Mouse (Mus musculus) neural tube, embryonic 14.5 days (tissue): ENCODE measurements at regions not wholly inside any gene's neighbourhood (a gene's known extent, or its start where the extent isn't known, plus 50 kb on each side); places are given as distances from the start of the nearest gene placed in this dataset.
A peak's percentile ranks its signal among the peaks of the same experiment; 100 is the strongest.

ENCODE experiments used
- ATAC-seq: fragments of 200-750 bp; cut with Nextera tagmentation; 2 replicates; pipeline ENCODE4 v1.8.0; 2017; ENCODE audit warnings: low read depth, mild to moderate bottlenecking, moderate TSS enrichment, moderate library complexity
- H3K27ac ChIP-seq: fragments of 300-500 bp; sonication (generic); 2 replicates; pipeline ENCODE4 v1.5.1; 2014; ENCODE audit warnings: low read depth, mild to moderate bottlenecking, control low read depth, low read length, moderate library complexity, mixed read lengths
- H3K27me3 ChIP-seq: fragments of 300-500 bp; sonication (generic); 2 replicates; pipeline ENCODE4 v1.6.1; 2014; ENCODE audit warnings: low read length; ENCODE audit not compliant: control insufficient read depth, insufficient read depth
- H3K36me3 ChIP-seq: fragments of 300-500 bp; sonication (generic); 2 replicates; pipeline ENCODE4 v1.6.1; 2014; ENCODE audit warnings: low read length, mixed read lengths; ENCODE audit not compliant: control insufficient read depth, insufficient read depth
- H3K4me1 ChIP-seq: fragments of 300-500 bp; sonication (generic); 2 replicates; pipeline ENCODE4 v1.6.1; 2014; ENCODE audit warnings: low read length; ENCODE audit not compliant: control insufficient read depth, insufficient read depth
- H3K4me2 ChIP-seq: fragments of 300-500 bp; sonication (generic); 2 replicates; pipeline ENCODE4 v1.6.1; 2014; ENCODE audit warnings: mild to moderate bottlenecking, low read depth, low read length, control low read depth
- H3K4me3 ChIP-seq: fragments of 300-500 bp; sonication (generic); 2 replicates; pipeline ENCODE4 v1.5.1; 2014; ENCODE audit warnings: low read depth, low read length, control low read depth, mixed read lengths
- H3K9ac ChIP-seq: fragments of 300-500 bp; sonication (generic); replicated peaks from 2 replicates; pipeline ENCODE4 v1.6.1; 2014; ENCODE audit warnings: low read depth, mild to moderate bottlenecking, control low read depth, low read length, mixed read lengths
- H3K9me3 ChIP-seq: fragments of 300-500 bp; sonication (generic); 2 replicates; pipeline ENCODE4 v1.6.1; 2016; ENCODE audit warnings: low read length; ENCODE audit not compliant: control insufficient read depth
- WGBS: fragments of 180-500 bp; shearing (Covaris S2); extraction: QIAGEN DNeasy Blood & Tissue Kit; methylation state at CpG from one replicate; pipeline ENCODE4 v1.1.7; 2014; 5-methylcytosine and 5-hydroxymethylcytosine counted together

DNA sequence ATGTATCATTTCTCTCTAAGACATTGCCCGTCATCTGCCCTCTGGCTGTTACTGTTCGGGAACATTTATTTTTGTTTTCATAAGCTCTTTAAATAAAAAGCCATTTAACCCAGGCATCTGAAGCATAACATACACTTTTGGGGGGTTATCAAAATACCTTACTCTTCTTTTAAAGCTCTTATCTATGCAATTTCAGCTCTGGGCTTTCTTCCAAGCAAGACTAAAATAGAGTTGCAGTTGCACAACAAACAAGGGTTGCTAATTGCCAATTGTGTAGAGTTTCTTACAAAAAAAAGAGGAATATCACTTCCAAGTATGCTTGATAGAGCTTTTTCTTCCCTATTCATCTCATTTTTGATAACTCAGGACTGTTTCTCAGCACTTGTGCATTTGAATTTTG is 277.6 kb downstream of the Cdh9 start:
- WGBS = 81% methylated on average over 2 of the region's 2 CpGs
- Histone ChIP-seq H3K4me2 (no peak overlapping the region), H3K4me1 (no peaks in the 10 kb centered on the region), H3K9me3 (no peaks in the 10 kb centered on the region), H3K27me3 (no peaks in the 10 kb centered on the region), H3K4me3 (no peak overlapping the region), H3K36me3 (no peaks in the 10 kb centered on the region), H3K27ac (no peak overlapping the region), H3K9ac (no peak overlapping the region)
- no peak for ATAC-seq

DNA sequence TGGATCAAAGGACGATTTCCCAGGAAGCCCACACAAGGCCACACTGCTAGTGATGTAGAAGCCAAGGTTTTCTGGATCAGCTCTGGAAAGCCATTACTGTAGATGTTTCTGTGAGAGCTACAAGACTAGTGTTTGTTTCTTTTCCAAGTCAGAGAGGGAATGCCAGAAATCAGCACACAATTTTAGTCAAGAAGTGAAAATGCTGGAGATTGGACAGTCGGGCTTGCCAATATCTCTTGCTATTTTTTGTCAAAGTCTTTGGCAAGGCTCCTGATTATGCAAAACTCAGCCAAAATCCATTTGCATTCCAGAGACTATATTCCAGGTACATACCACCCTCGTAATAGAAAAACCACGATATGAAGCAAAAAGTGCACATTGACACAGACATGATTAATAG is 279.3 kb downstream of the Cdh9 start:
- ATAC-seq = no peak
- H3K4me3 ChIP-seq = no peak overlapping the region
- H3K9ac ChIP-seq = no peak overlapping the region
- no peak overlapping the region for H3K27ac ChIP-seq
- no peaks in the 10 kb centered on the region for H3K4me1 ChIP-seq
- no peaks in the 10 kb centered on the region for H3K27me3 ChIP-seq
- 91% methylated on average over 4 of the region's 4 CpGs for WGBS
- no peak overlapping the region for H3K4me2 ChIP-seq
- H3K9me3 ChIP-seq = no peaks in the 10 kb centered on the region
- no peaks in the 10 kb centered on the region for H3K36me3 ChIP-seq

DNA sequence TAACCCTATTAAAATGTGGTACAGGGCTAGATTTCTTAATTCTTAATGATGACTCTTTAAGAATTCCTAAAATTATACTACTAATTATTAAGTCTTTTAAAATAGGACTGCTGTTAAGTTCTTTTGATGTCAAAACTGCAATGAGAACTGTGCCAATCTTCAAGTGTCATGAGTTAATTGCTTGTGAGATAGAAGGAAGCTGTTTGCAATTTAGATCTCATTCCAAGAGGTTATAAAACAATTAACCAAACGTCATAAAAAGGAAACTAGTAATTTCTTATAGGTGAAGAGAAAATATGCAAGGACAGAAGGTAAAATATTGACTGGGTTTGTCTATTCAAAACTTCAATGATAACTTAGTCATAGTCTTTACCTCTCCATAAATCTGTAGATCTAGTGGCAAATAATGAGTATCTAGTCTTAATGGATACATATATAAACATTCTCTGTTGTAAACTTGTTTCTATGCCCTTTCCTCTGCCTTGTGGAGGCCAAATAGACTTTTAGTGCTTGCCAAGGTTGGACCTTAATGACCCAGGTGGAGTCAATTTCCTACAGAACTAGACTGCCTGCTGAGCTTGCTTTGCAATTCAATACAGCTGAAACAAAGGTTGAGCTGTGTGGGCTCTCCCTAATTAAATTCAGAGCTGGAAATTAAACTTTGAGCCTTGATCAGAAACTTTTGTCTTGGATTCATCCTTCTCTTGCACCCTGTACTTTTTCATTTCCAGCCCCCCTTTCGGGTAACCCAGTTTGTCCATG is 320.5 kb downstream of the Cdh9 start:
- Histone ChIP-seq H3K27me3 (no peaks in the 10 kb centered on the region), H3K4me1 (no peaks in the 10 kb centered on the region), H3K4me2 (no peak overlapping the region), H3K4me3 (no peak overlapping the region), H3K9me3 (no peaks in the 10 kb centered on the region), H3K9ac (no peak overlapping the region), H3K27ac (no peak overlapping the region), H3K36me3 (no peaks in the 10 kb centered on the region)
- no peak for ATAC-seq
- WGBS = 25% methylated on average over 2 of the region's 2 CpGs

DNA sequence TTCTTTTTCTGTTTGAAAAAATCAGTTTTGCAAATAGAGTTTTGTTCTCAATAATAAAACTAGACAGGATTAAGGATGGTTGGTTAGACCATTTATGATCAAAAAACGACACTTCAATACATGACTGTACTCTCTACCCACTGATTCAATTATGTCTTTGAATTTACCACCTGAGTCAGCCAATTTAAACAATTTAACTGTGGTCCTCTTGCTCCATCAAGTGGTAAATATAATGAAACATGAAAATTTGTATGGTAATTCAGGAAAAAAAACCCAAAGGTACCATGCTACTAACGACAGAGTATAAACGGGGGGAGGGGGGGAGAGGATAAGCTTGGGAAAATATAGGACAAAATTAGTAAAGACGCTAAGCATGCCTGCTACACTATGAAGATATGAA is 341.2 kb downstream of the Cdh9 start:
- H3K4me1 ChIP-seq = no peaks in the 10 kb centered on the region
- ATAC-seq = no peak
- no peaks in the 10 kb centered on the region for H3K27me3 ChIP-seq
- H3K36me3 ChIP-seq = no peaks in the 10 kb centered on the region
- no peak overlapping the region for H3K27ac ChIP-seq
- no peak overlapping the region for H3K4me2 ChIP-seq
- H3K4me3 ChIP-seq = no peak overlapping the region
- WGBS = 71% methylated on average over 4 of the region's 4 CpGs
- H3K9me3 ChIP-seq = no peaks in the 10 kb centered on the region
- no peak overlapping the region for H3K9ac ChIP-seq

DNA sequence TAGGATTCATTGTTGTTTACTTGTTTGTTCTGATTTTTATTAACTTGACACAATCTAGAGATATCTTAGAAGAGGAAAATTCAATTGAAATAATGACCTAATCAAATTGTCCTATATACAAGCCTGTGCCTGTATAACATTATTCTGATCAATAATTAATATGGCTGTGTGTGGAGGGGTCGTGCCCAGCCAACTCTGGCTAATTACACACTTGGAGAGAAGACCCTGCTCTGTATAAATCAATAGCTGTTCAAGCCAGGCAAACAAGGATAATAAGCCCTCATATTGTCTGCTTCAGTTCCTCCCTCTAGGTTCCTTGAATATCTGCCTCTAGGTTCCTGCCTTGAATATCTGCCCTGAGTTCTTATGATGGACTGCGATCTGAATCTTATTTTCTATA is 355.5 kb downstream of the Cdh9 start:
- no peak for ATAC-seq
- Histone ChIP-seq H3K9me3 (no peaks in the 10 kb centered on the region), H3K4me3 (no peak overlapping the region), H3K4me2 (no peak overlapping the region), H3K27me3 (no peaks in the 10 kb centered on the region), H3K9ac (no peak overlapping the region), H3K4me1 (no peaks in the 10 kb centered on the region), H3K36me3 (no peaks in the 10 kb centered on the region), H3K27ac (no peak overlapping the region)
- 66% methylated on average over 2 of the region's 2 CpGs for WGBS

DNA sequence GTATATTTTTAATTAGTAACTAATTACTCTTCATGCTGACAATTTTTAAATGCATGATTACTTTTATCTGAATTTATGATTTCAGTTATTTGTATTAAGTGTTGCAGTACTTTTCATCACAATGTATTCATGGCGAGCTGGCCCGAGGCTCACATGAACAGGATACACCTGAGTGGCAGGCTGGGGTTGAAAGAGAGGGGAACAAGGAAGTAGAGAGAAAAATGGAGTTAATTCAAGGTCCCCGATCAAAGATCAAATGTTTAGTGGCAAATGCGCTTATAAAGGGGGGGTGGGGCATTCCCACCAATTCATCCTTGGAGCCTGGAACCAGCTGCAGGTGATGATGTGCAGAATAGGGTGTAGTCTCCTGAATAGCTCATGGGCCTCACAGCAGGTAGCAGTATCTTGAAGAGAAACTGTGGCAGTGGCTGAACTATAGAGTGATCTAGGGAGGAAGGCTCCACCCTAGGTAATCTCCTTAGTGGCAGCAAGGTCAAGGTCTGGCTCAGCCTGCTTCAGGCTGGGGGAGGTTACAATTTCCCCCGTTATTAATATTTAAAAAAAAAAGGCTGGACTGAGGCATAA is 360.2 kb downstream of the Cdh9 start:
- Histone ChIP-seq H3K4me2 (no peak overlapping the region), H3K4me3 (no peak overlapping the region), H3K36me3 (no peaks in the 10 kb centered on the region), H3K27me3 (no peaks in the 10 kb centered on the region), H3K9me3 (no peaks in the 10 kb centered on the region), H3K9ac (no peak overlapping the region), H3K4me1 (no peaks in the 10 kb centered on the region), H3K27ac (no peak overlapping the region)
- no peak for ATAC-seq
- 94% methylated on average over 5 of the region's 5 CpGs for WGBS

DNA sequence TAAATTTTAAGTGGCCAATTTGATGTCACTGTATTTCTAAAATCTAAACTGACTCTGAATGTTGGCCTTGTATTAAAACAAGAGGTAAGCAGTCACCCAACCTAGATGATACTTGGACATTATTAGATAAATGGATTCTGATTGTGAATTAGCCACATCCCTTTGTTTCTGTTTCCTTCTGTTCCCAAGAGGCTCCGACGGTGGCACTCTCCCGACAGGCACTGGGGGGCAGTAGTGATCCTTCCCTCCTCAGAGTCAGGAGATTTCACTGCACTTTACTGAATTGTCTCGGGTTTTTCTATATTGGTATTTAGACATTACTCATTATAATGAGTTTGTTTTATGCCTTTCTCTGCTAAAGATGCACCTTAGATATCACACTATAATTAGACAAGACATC is 370.4 kb downstream of the Cdh9 start:
- WGBS = 5% methylated on average over 4 of the region's 4 CpGs
- ATAC-seq = peak; percentile 58; the same call in 1 of the 2 replicates

DNA sequence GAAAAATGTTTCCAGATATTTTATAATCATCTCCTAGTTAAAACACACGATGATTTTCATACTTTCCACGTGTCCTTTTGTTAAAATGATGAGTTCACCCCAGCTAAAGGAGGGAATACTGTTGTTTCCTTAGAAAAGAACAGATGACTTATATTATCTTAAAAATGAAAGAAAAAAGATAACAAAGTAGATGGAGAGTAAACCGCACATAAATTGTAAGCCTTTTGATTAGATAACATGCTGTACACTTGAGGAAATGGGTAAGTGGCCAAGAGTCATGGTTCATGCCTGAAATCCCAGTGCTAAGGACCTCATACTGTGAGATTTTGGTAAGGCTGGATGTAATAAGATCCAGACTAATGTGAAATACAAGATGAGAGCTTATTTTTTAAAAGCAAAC is 372.6 kb downstream of the Cdh9 start:
- no peak overlapping the region for H3K4me3 ChIP-seq
- no peaks in the 10 kb centered on the region for H3K27me3 ChIP-seq
- no peak for ATAC-seq
- WGBS = 90% methylated on average over 3 of the region's 3 CpGs
- no peak overlapping the region for H3K4me2 ChIP-seq
- H3K9me3 ChIP-seq = no peaks in the 10 kb centered on the region
- no peak overlapping the region for H3K9ac ChIP-seq
- H3K4me1 ChIP-seq = no peaks in the 10 kb centered on the region
- H3K36me3 ChIP-seq = no peaks in the 10 kb centered on the region
- no peak overlapping the region for H3K27ac ChIP-seq

More for the DNA sequence above, 370.4 kb downstream of the Cdh9 start:
- H3K36me3 ChIP-seq = no peaks in the 10 kb centered on the region
- no peak overlapping the region for H3K27ac ChIP-seq
- no peak overlapping the region for H3K9ac ChIP-seq
- H3K4me2 ChIP-seq = no peak overlapping the region
- no peaks in the 10 kb centered on the region for H3K9me3 ChIP-seq
- no peak overlapping the region for H3K4me3 ChIP-seq
- no peaks in the 10 kb centered on the region for H3K27me3 ChIP-seq
- H3K4me1 ChIP-seq = no peaks in the 10 kb centered on the region

DNA sequence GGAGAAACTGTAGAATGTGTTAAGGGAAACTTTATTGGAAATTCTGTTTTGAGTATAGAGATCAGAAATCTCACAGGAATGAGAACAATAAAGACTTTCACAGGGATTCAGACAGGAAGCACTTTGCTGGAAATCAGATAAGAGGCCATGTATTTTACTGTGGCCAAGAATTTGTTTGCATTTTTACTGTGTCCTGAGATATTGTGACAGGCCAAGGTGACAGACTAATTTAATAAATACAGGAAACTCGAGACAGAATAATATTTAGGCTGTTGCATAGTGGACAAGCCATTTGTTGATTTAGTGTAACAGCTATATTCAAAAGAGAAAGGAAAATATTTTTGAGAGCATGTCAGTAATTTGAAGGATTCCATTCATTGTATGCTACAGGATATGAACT is 407.2 kb downstream of the Cdh9 start:
- H3K27me3 ChIP-seq = no peaks in the 10 kb centered on the region
- no peaks in the 10 kb centered on the region for H3K36me3 ChIP-seq
- 64% methylated on average over 1 of the region's 1 CpGs for WGBS
- H3K4me1 ChIP-seq = no peaks in the 10 kb centered on the region
- ATAC-seq = no peak
- H3K4me2 ChIP-seq = no peak overlapping the region
- H3K27ac ChIP-seq = no peak overlapping the region
- no peak overlapping the region for H3K4me3 ChIP-seq
- no peak overlapping the region for H3K9ac ChIP-seq
- H3K9me3 ChIP-seq = no peaks in the 10 kb centered on the region
